ENCODE assay signal across 25 mouse cellular contexts in the genomic region with DNA sequence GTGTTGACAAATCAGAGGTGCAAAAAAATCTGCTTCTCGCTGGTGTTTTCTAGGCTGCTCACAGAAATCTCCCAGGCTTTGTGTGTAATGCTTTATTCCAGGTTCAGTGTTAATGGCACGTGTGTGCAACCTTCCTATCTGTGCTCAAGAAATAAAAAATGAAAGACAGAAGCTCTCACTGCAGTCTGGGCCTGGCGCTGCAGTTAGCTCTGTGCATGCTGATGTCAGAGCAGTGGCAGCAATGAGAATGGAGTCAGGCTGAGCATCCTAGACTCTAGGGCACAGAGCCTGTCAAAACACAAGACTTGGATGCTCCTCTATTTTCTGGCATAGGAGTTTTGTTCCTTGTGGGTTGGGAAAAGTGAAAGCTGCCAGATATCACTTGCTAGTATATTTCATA. TPM values are rescaled to one million over a fixed set of nuclear protein-coding genes. Genes with fewer than 3 reads are reported as not detected.
DNase-seq lines count a peak whose midpoint lies in the region; ATAC-seq and TF ChIP-seq lines count a peak whose summit lies in the region.
"Had no signal": no experiment of that assay in that cellular context is flagged by ENCODE, and none has a peak within 500 bp of the region (broad histone marks: within the 10 kb centered on the region; RNA-seq: fewer than 3 reads in every experiment).

No protein-coding gene starts in this region.

- no peak for ATAC-seq in forebrain, embryonic 14.5 days
- ATAC-seq in forebrain, embryonic 12.5 days (ENCODE audit: low FRiP score), result no peak
- ATAC-seq in midbrain, embryonic 14.5 days (ENCODE audit: low FRiP score, low TSS enrichment), result no peak
- ATAC-seq in midbrain, embryonic 11.5 days (ENCODE audit: low FRiP score), result no peak
- peak; percentile 74 for ATAC-seq in hindbrain, postnatal 0 days
- no peak for ATAC-seq in liver, embryonic 11.5 days (replicated peaks; ENCODE audit: low FRiP score)
- no peak for ATAC-seq in CD4-positive, CD25-positive, alpha-beta regulatory T cell, adult 4 months

- no peak for TF ChIP-seq CTCF in hindbrain, postnatal 0 days (IDR thresholded peaks at IDR 0.05; ENCODE audit: low read depth)

- peak; percentile 16 for DNase-seq in forebrain, embryonic 14.5 days (ENCODE audit: low spot score)
- DNase-seq in midbrain, embryonic 14.5 days, result peak; percentile 53
- DNase-seq in midbrain, embryonic 11.5 days (ENCODE audit: low spot score, missing footprints), result no peak
- peak; percentile 36 for DNase-seq in hindbrain, postnatal 0 days (ENCODE audit: low spot score)
- DNase-seq in liver, embryonic 11.5 days (ENCODE audit: low spot score), result no peak
- no peak for DNase-seq in embryo, embryonic 10 days (ENCODE audit: low spot score)
- DNase-seq: cerebellum, adult 18-20 months; cerebellum, postnatal 36 days; heart, postnatal 36 days; kidney, adult 11 months; kidney, postnatal 14 days; lung, postnatal 10 days; right cerebral cortex, postnatal 25 days; thymus, postnatal 14 days had no signal

- no peaks in the 10 kb centered on the region for H3K4me1 ChIP-seq in forebrain, embryonic 14.5 days (ENCODE audit: control insufficient read depth, insufficient read depth, low read length)
- no peaks in the 10 kb centered on the region for H3K4me1 ChIP-seq in forebrain, embryonic 12.5 days
- no peaks in the 10 kb centered on the region for H3K4me1 ChIP-seq in midbrain, embryonic 14.5 days (ENCODE audit: control insufficient read depth, insufficient read depth, low read length)
- no peaks in the 10 kb centered on the region for H3K4me1 ChIP-seq in midbrain, embryonic 11.5 days (ENCODE audit: control insufficient read depth, insufficient read depth, low read length)
- H3K4me1 ChIP-seq in hindbrain, postnatal 0 days (ENCODE audit: insufficient read depth, low read length), result no peaks in the 10 kb centered on the region
- no peaks in the 10 kb centered on the region for H3K4me1 ChIP-seq in liver, embryonic 11.5 days (replicated peaks; ENCODE audit: control insufficient read depth, insufficient read depth, low read length)
- H3K4me1 ChIP-seq: embryonic facial prominence, embryonic 10.5 days; limb, embryonic 13.5 days had no signal

- no peaks in the 10 kb centered on the region for H3K36me3 ChIP-seq in forebrain, embryonic 14.5 days (ENCODE audit: control insufficient read depth, insufficient read depth, low read length)
- H3K36me3 ChIP-seq in forebrain, embryonic 12.5 days (replicated peaks), result no peaks in the 10 kb centered on the region
- H3K36me3 ChIP-seq in midbrain, embryonic 14.5 days (ENCODE audit: control insufficient read depth, insufficient read depth, low read length), result no peaks in the 10 kb centered on the region
- no peaks in the 10 kb centered on the region for H3K36me3 ChIP-seq in midbrain, embryonic 11.5 days (ENCODE audit: control insufficient read depth, insufficient read depth, low read length)
- no peaks in the 10 kb centered on the region for H3K36me3 ChIP-seq in hindbrain, postnatal 0 days (ENCODE audit: insufficient read depth, low read length)
- H3K36me3 ChIP-seq in liver, embryonic 11.5 days (ENCODE audit: control insufficient read depth, insufficient read depth, low read length), result no peaks in the 10 kb centered on the region
- H3K36me3 ChIP-seq: embryonic facial prominence, embryonic 10.5 days; heart, embryonic 13.5 days; limb, embryonic 13.5 days had no signal

- no peak overlapping the region for H3K9ac ChIP-seq in forebrain, embryonic 14.5 days (ENCODE audit: low read length)
- H3K9ac ChIP-seq in forebrain, embryonic 12.5 days, result no peak overlapping the region
- H3K9ac ChIP-seq in midbrain, embryonic 14.5 days (replicated peaks; ENCODE audit: low read length), result no peak overlapping the region
- no peak overlapping the region for H3K9ac ChIP-seq in midbrain, embryonic 11.5 days (ENCODE audit: low read length)
- H3K9ac ChIP-seq in hindbrain, postnatal 0 days (replicated peaks; ENCODE audit: low read length), result no peak overlapping the region
- H3K9ac ChIP-seq in liver, embryonic 11.5 days (ENCODE audit: low read depth, low read length), result no peak overlapping the region
- H3K9ac ChIP-seq: heart, embryonic 13.5 days; limb, embryonic 13.5 days had no signal

- WGBS in forebrain, embryonic 14.5 days, result 76% methylated on average over 3 of the region's 3 CpGs
- 69% methylated on average over 3 of the region's 3 CpGs for WGBS in forebrain, embryonic 12.5 days
- 70% methylated on average over 3 of the region's 3 CpGs for WGBS in midbrain, embryonic 14.5 days
- WGBS in midbrain, embryonic 11.5 days, result 78% methylated on average over 3 of the region's 3 CpGs
- WGBS in hindbrain, postnatal 0 days, result 50% methylated on average over 3 of the region's 3 CpGs
- WGBS in liver, embryonic 11.5 days, result 71% methylated on average over 3 of the region's 3 CpGs

- H3K27ac ChIP-seq in forebrain, embryonic 14.5 days (ENCODE audit: low read depth, low read length), result no peak overlapping the region; the same call in 1 of the 2 replicates
- H3K27ac ChIP-seq in forebrain, embryonic 12.5 days, result no peak overlapping the region
- H3K27ac ChIP-seq in midbrain, embryonic 14.5 days (replicated peaks; ENCODE audit: low read depth, low read length), result no peak overlapping the region; the same call in 1 of the 2 replicates
- H3K27ac ChIP-seq in midbrain, embryonic 11.5 days (ENCODE audit: low read depth, low read length), result no peak overlapping the region
- H3K27ac ChIP-seq in hindbrain, postnatal 0 days, result peak overlapping the region; percentile 54
- no peak overlapping the region for H3K27ac ChIP-seq in liver, embryonic 11.5 days (ENCODE audit: low read depth, low read length)
- H3K27ac ChIP-seq: embryonic facial prominence, embryonic 10.5 days; heart, embryonic 13.5 days; left cerebral cortex, adult 2 months; limb, embryonic 13.5 days; stomach, postnatal 0 days had no signal

- H3K4me2 ChIP-seq in forebrain, embryonic 14.5 days (ENCODE audit: low read length), result no peak overlapping the region
- no peak overlapping the region for H3K4me2 ChIP-seq in forebrain, embryonic 12.5 days
- no peak overlapping the region for H3K4me2 ChIP-seq in midbrain, embryonic 14.5 days (ENCODE audit: low read length)
- no peak overlapping the region for H3K4me2 ChIP-seq in midbrain, embryonic 11.5 days
- no peak overlapping the region for H3K4me2 ChIP-seq in hindbrain, postnatal 0 days (ENCODE audit: low read depth, low read length)
- H3K4me2 ChIP-seq in liver, embryonic 11.5 days, result no peak overlapping the region
- H3K4me2 ChIP-seq: heart, embryonic 13.5 days; limb, embryonic 13.5 days had no signal

- H3K9me3 ChIP-seq in forebrain, embryonic 14.5 days (replicated peaks; ENCODE audit: control insufficient read depth, low read length), result no peaks in the 10 kb centered on the region
- H3K9me3 ChIP-seq in forebrain, embryonic 12.5 days, result no peaks in the 10 kb centered on the region
- H3K9me3 ChIP-seq in midbrain, embryonic 14.5 days (ENCODE audit: control insufficient read depth, low read length), result no peaks in the 10 kb centered on the region
- H3K9me3 ChIP-seq in midbrain, embryonic 11.5 days (ENCODE audit: control insufficient read depth, low read length), result no peaks in the 10 kb centered on the region
- H3K9me3 ChIP-seq in hindbrain, postnatal 0 days (ENCODE audit: low read length), result no peaks in the 10 kb centered on the region
- no peaks in the 10 kb centered on the region for H3K9me3 ChIP-seq in liver, embryonic 11.5 days (ENCODE audit: control insufficient read depth, low read length)
- H3K9me3 ChIP-seq: embryonic facial prominence, embryonic 10.5 days; heart, embryonic 13.5 days; limb, embryonic 13.5 days; megakaryocyte, embryonic 14.5 days had no signal

- no peak overlapping the region for H3K4me3 ChIP-seq in forebrain, embryonic 14.5 days (ENCODE audit: low read depth, low read length)
- no peak overlapping the region for H3K4me3 ChIP-seq in forebrain, embryonic 12.5 days (replicated peaks)
- H3K4me3 ChIP-seq in midbrain, embryonic 14.5 days (replicated peaks; ENCODE audit: low read depth, low read length), result no peak overlapping the region
- H3K4me3 ChIP-seq in midbrain, embryonic 11.5 days (ENCODE audit: low read depth, low read length), result no peak overlapping the region
- no peak overlapping the region for H3K4me3 ChIP-seq in hindbrain, postnatal 0 days (ENCODE audit: low read length)
- H3K4me3 ChIP-seq in liver, embryonic 11.5 days (ENCODE audit: low read depth, low read length), result no peak overlapping the region
- H3K4me3 ChIP-seq: embryonic facial prominence, embryonic 10.5 days; heart, embryonic 13.5 days; left cerebral cortex, adult 2 months; limb, embryonic 13.5 days; megakaryocyte, embryonic 14.5 days; myocyte had no signal

- no peaks in the 10 kb centered on the region for H3K27me3 ChIP-seq in forebrain, embryonic 14.5 days (replicated peaks; ENCODE audit: control insufficient read depth, insufficient read depth, low read length)
- H3K27me3 ChIP-seq in forebrain, embryonic 12.5 days, result no peaks in the 10 kb centered on the region
- H3K27me3 ChIP-seq in midbrain, embryonic 14.5 days (ENCODE audit: control insufficient read depth, insufficient read depth, low read length), result no peaks in the 10 kb centered on the region
- no peaks in the 10 kb centered on the region for H3K27me3 ChIP-seq in midbrain, embryonic 11.5 days (ENCODE audit: control insufficient read depth, insufficient read depth, low read length)
- H3K27me3 ChIP-seq in hindbrain, postnatal 0 days (ENCODE audit: insufficient read depth, low read length), result no peaks in the 10 kb centered on the region
- H3K27me3 ChIP-seq in liver, embryonic 11.5 days (replicated peaks; ENCODE audit: control insufficient read depth, insufficient read depth, low read length), result no peaks in the 10 kb centered on the region
- H3K27me3 ChIP-seq: CH12.LX; heart, embryonic 13.5 days; limb, embryonic 13.5 days had no signal

RNA-seq across cellular contexts. Expression of a gene that starts 39.7 kb away (rescaled TPM):
- polyA plus RNA-seq in forebrain, embryonic 14.5 days (2014; fragmentation: Nextera tagmentation; extraction: Ambion mirVana), result not detected in 2 replicates
- not detected in 2 replicates for polyA plus RNA-seq in forebrain, embryonic 12.5 days (2016; fragmentation: Nextera tagmentation; extraction: Ambion mirVana)
- 0.34 and 0.46 TPM in 2 replicates for polyA plus RNA-seq in midbrain, embryonic 14.5 days (2014; fragmentation: Nextera tagmentation; extraction: Ambion mirVana)
- polyA plus RNA-seq in midbrain, embryonic 11.5 days (2014; fragmentation: Nextera tagmentation; extraction: Ambion mirVana), result 0.07 TPM in 1 of 2 replicates, not detected in the other
- 49.6 and 57.2 TPM in 2 replicates for total RNA-seq in hindbrain, postnatal 0 days (2014; rRNA removed)
- 9.8 and 10.9 TPM in 2 replicates for polyA plus RNA-seq in hindbrain, postnatal 0 days (2015; fragmentation: Nextera tagmentation; extraction: Ambion mirVana)
- not detected in 2 replicates for polyA plus RNA-seq in liver, embryonic 11.5 days (2014; fragmentation: Nextera tagmentation; extraction: Ambion mirVana)
- not detected for polyA plus RNA-seq in CD4-positive, CD25-positive, alpha-beta regulatory T cell, adult 4 months (2017; shearing (Covaris generic))
- total RNA-seq: CH12.LX; heart, postnatal 36 days had no signal
- polyA plus RNA-seq: heart, embryonic 13.5 days; liver, embryonic 16.5 days; myocyte; stomach, postnatal 0 days had no signal

Comparison
In these comparisons a context has a peak if more than half of its experiments do, and no peak if none do; other contexts are left out.
1. DNase-seq: peak in forebrain, embryonic 14.5 days (single experiment), midbrain, embryonic 14.5 days (single experiment) and hindbrain, postnatal 0 days (single experiment); none in midbrain, embryonic 11.5 days (single experiment), liver, embryonic 11.5 days (single experiment) and embryo, embryonic 10 days (single experiment).